In genomic region chr1:192564691-192565090, GRCm38 (mm10) we compare ENCODE assay signal across 22 mouse cellular contexts.
"Had no signal": no experiment of that assay in that cellular context is flagged by ENCODE, and none has a peak within 500 bp of the region (broad histone marks: within the 10 kb centered on the region; RNA-seq: fewer than 3 reads in every experiment).

No protein-coding gene starts in this region.

- DNase-seq: liver, postnatal 0 days; lung, adult 2 months; lung, postnatal 14 days; lung, postnatal 36 days; midbrain, embryonic 14.5 days; retina, postnatal 1 day; right cerebral cortex, adult 18-20 months; right cerebral cortex, postnatal 25 days; right cerebral cortex, postnatal 4 days; spleen, adult 18-20 months; thymus, adult 18-20 months; thymus, postnatal 14 days; thymus, postnatal 36 days had no signal

- H3K4me1 ChIP-seq: lung, embryonic 15.5 days; midbrain, embryonic 10.5 days; midbrain, embryonic 12.5 days; neural tube, embryonic 13.5 days; neural tube, embryonic 15.5 days had no signal

- H3K27me3 ChIP-seq: lung, embryonic 15.5 days; midbrain, embryonic 12.5 days; neural tube, embryonic 13.5 days; neural tube, embryonic 15.5 days had no signal

- H3K4me2 ChIP-seq: lung, embryonic 15.5 days; midbrain, embryonic 12.5 days; neural tube, embryonic 13.5 days; neural tube, embryonic 15.5 days had no signal

- H3K9ac ChIP-seq: liver, postnatal 0 days; lung, embryonic 15.5 days; midbrain, embryonic 12.5 days; neural tube, embryonic 13.5 days; neural tube, embryonic 15.5 days had no signal

- H3K27ac ChIP-seq: lung, embryonic 15.5 days; macrophage; midbrain, embryonic 10.5 days; midbrain, embryonic 12.5 days; neural tube, embryonic 13.5 days; neural tube, embryonic 15.5 days had no signal

- ATAC-seq: liver, postnatal 0 days; lung, postnatal 0 days; midbrain, embryonic 16.5 days had no signal

- H3K36me3 ChIP-seq: lung, embryonic 15.5 days; midbrain, embryonic 10.5 days; midbrain, embryonic 12.5 days; neural tube, embryonic 13.5 days; neural tube, embryonic 15.5 days had no signal

- H3K4me3 ChIP-seq: lung, embryonic 15.5 days; midbrain, embryonic 10.5 days; midbrain, embryonic 12.5 days; myocyte; neural tube, embryonic 13.5 days; neural tube, embryonic 15.5 days had no signal
